Mouse (Mus musculus): ENCODE measurements around the gene Kiss1.
A peak's percentile ranks its signal among the peaks of the same experiment; 100 is the strongest.
"Not testable (repeated sequence)": the region's sequence is repeated elsewhere in the genome, so short reads cannot be mapped to it uniquely, and the experiment has no call there.

Gene Kiss1

DNA sequence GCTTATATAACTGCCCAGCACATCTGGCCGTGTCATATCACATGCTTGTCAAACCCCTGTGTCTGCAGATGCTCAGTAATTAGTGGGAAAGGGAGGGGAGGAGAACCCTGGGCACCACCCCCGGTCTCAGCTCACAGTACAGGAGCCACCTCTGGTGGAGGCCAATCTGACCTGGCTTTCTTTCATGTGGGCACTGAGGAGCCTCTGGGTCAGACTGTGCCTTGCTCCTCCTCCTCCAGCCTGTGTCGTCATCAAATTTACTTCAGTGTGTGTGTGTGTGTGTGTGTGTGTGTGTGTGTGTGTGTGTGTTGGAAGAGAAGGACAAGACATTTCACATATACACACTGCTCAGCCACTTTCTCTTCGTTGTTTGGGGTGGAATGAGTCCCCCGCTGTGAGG, 1.7 kb downstream of the Kiss1 start:
- DNase-seq = no peak

- DNase-seq = no peak
These were observed 4.3 kb downstream of the Kiss1 start for GRCm38 (mm10) chr1:133325951-133326350.

- no peak for DNase-seq
These were observed 5.4 kb downstream of the Kiss1 start for GRCm38 (mm10) chr1:133327094-133327493.

DNA sequence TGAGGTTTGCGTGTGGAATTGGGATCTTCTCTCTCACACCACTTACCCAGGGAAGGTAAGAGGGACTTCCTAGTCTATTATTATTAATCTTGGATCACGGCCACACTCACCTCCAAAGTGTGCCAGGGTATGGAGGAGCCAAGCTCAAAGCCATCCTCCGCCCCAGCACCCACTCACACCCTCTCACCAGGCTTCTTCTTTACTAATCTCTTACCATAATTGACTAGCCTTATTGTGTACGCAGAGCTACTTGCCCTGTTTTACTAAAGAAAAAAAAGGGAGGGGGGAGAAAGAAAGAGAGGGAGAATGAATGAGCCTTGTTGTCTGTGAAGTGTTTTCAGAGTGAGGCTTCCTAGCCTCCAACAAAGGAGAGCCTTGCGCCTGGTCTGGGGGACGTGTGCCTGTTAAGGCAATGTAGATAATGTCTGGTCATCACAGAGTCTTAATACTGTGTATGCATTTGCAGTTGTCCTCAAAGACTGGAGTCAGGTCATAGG, 6.7 kb downstream of the Kiss1 start:
- DNase-seq = peak; percentile 27

DNA sequence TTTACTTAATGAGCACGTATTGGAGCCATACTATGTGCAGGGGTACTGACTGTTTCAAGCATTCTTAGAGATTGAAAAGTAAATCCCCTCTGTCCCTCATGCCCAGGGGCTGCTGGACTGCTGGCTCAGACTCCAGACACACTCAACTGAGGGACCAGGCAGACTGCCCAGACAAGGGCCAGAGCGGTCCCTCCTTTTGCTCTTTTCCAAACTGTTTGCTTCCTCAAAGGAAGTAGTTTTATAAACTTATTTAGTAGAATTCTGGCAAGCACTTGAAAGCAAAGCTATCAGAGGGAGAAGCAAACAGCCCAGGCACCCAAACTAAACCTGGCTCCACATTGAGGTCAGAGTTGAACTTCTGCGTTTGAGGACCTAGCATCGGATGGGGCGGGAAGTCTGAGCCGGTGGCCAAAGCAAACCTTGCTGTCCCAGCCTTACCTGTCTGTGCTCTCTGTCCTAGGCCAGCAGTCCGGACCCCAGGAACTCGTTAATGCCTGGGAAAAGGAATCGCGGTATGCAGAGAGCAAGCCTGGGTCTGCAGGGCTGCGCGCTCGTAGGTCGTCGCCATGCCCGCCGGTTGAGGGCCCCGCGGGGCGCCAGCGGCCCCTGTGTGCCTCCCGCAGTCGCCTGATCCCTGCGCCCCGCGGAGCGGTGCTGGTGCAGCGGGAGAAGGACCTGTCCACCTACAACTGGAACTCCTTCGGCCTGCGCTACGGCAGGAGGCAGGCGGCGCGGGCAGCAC, 7.4 kb downstream of the Kiss1 start:
- peak; percentile 45 for DNase-seq

DNA sequence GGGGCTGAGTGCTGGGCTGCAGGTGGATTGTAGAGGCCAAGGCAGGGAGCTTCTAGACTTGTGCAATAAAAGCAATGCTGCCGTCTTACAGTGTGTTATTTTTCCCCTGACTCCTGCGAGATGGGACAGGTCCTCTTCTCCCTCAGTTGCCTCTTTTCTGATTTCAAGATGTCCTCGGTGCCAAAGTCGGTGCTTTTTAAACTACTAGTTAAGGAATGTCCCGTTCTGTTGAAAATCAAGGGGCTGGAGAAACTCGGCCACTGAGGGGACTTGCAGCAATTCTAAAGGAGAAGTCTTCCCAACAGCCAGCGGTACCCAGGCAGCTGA, 7.9 kb downstream of the Kiss1 start:
- DNase-seq = no peak

- peak; percentile 55 for DNase-seq
These were observed 9.5 kb downstream of the Kiss1 start for GRCm38 (mm10) chr1:133331142-133331541.

DNA sequence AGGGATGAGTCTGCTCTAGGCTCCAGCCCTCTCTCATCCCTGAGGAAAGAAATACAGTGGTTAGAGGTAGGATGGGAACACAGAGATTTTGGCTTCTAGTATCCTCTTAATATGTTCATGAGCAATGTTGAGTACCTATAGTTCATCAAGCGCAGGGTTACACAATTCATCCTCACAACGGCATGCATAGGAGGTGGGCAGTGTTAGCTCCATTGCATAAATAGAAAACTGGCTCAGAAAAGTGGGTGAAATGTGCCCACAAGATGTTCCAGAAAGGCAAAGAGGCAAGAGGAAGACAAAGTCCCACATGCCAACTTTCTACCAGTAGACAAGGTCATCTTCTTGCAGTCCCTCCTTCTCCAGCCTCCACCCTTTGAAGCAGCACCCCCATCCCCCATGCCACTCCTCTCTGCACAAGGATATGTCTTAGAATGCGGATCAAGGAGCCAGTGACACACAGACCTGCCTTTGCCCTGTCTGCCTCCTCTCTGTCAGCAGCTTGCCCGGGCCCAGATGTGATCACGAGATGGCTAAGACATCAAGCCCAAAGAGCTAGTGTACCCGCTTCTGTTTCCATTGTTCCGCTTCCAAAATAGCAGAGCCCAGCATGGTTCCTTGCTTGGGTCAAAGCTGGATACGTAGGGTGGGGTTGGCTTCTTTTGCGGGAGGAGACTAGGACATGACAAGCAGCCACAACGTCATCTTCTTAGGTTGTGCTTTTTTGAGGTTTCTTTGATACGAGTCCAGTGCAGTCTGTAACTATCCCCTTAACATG, 11.2 kb downstream of the Kiss1 start:
- no peak for DNase-seq

DNA sequence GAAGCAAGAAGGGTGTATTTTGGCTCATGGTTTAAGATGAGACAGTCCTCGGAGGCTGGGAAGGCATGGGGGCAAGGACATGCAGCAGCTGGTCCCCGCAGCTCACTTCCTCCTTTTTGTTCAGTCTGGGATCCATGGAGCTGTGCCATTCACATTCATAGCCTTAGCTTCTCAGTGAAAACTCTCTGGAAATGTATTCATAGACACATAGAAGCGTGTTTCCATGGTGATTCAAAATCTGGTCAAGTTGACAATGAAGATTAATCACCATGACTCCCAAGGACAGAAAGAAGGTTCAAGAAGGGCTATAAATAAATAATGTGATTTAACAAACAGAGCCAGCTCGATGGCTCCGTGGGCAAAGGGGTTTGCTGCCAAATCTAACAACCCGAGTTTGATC, 12.3 kb downstream of the Kiss1 start:
- no peak for DNase-seq

DNA sequence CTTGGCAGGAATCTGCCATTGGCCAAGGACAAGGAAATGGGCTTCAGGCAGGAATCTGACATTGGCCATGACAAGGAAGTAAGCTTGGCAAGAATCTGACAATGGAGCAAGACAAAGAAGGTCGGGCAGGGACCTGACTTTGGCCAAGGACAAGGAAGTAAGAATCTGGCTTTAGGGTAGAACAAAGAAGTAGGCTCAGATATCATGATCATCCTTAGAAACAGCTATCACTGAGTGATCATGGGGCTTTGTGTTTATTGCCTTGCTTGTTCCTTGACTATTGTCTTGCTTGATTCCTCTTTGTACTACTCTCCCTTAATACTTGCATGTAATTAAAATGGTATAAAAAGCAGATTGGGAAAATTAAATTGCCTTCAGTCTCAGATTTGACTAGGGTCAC, 18.7 kb downstream of the Kiss1 start:
- not testable (repeated sequence) for DNase-seq

GRCm38 (mm10) chr1:133344357-133344756, 22.7 kb downstream of the Kiss1 start:
- DNase-seq = no peak

DNA sequence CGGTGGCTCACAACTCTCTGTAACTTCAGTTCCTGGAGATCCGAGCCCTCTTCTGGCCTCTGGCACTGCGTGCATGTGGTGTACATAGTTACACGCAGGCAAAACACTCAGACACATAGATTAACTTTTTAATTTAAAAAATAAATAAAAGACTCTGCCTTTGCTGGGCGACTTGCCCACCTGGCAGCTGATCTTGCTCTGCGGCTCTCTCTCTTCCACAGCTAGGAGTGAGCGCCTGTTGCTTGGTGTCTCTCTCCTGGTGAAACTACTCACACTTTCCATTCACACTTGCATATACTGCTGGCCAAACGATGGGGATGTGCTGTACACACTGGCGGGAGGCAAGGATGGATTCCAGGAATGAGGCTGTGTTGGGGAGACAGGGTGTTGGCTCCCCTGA, 24.9 kb downstream of the Kiss1 start:
- DNase-seq = no peak

DNA sequence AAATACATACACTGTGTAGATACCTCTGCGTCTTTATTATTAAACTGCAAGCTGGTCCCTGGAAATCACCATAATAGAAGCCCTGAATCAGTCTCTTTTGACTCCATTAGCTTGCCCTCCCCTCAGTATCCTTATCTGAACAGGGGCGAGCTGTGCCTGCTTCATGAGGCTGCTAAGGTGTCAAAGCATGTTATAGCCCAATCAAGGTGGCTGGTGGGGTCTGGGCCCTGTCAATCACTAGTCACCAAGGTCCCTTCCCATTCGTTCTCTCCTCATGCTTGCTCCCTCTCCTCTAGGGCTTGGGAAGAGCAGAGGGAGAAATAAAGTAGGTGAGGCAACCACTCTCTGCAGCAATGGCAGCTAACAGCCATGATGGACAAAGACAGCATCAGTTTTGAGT, 25.6 kb downstream of the Kiss1 start:
- no peak for DNase-seq

GRCm38 (mm10) chr1:133347693-133348520, 26.2 kb downstream of the Kiss1 start:
- DNase-seq = no peak

GRCm38 (mm10) chr1:133350210-133350609, 28.5 kb downstream of the Kiss1 start, which contains the start of gene Ren1:
Gene Ren1 (plus strand): TSS chr1:133350510.
- no peak for DNase-seq

DNA sequence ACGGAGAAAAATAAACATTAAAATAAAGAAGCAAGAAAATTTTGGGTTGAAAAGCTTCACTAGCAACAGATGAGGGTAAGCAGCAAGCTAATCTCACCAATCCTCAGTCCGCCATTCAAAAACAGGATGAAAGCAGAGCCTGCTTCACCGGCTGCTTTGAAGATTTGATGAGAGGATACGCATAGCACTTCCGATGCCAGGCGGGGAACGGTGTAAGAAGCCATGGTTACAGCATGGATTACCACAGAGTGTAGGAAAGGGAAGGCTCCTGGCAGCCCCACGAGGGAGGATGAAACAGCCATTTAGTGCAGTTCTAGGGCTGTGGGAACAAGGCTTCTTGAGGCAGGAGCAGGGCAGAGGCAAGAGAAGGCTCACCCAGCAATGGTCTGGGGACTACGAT, 30.1 kb downstream of the Kiss1 start:
- DNase-seq = no peak

DNA sequence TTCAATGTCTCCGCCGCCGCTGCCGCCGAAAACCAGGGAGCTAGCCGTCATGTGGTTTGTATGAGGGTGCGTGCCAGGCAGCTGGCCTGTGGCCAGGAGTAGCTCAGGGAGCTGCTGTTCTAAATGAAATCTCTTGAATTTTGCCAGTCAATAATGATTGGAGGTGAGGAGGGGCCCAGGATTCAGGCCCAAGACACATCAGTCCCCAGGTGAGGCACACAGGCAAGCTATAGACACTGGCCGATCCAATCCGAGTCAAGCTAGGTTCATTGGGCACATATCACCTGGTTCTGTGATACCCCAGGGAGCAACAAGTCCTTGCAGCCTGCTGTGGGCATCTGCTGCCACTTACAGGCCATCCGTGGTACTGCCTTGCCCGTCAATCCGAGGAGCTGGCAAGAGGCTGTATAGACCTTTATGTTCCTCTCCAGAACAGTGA, 31.7 kb downstream of the Kiss1 start:
- peak; percentile 70 for DNase-seq

GRCm38 (mm10) chr1:133355469-133355868, 33.8 kb downstream of the Kiss1 start:
- DNase-seq = no peak

DNA sequence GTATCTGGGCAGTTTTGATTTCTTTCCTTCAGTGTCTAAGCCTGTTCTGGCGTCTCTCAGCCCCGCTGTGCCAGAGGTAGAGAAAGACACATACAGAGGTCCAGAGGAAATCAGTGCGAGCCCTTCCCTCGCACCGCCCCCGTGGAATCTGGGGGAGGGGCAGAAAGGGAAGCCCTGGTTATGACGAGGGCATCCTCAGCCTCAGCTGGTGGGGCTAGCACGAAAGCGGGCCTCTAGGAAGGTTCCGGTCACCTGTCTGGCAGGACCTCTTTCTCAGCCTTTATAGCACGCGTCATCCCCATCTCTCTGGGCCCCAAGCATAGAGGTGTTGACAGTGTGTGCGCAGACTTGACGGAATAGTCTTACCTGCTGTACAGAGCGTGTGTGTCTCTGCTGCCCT, 34.2 kb downstream of the Kiss1 start:
- DNase-seq = no peak

DNA sequence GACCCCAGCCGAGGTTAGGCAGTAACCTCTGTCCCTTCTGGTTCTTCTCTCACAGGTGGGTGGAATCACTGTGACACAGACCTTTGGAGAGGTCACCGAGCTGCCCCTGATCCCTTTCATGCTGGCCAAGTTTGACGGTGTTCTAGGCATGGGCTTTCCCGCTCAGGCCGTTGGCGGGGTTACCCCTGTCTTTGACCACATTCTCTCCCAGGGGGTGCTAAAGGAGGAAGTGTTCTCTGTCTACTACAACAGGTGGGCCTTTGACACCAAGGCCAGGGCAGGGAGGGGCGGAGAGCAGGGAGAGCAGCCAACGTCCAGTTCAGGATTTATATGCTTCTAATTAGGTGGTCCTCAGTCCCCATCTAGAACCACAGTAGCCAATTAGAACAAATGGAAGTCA, 34.7 kb downstream of the Kiss1 start:
- DNase-seq = no peak

- DNase-seq = no peak
These were observed 39.3 kb downstream of the Kiss1 start for GRCm38 (mm10) chr1:133361006-133361405.

GRCm38 (mm10) chr1:133362103-133362502, 40.4 kb downstream of the Kiss1 start:
- DNase-seq = no peak

- peak; percentile 86 for DNase-seq
These were observed 41.8 kb downstream of the Kiss1 start, which contains the start of gene Etnk2 for GRCm38 (mm10) chr1:133363276-133364021. Gene Etnk2 (plus strand): TSS chr1:133363572.
